Mouse (Mus musculus) gastrocnemius, postnatal 10 days (tissue): ENCODE measurements around the gene Ccdc102a. TPM values are rescaled to one million over a fixed set of nuclear protein-coding genes. Genes with fewer than 3 reads are reported as not detected.
"Not testable (repeated sequence)": the region's sequence is repeated elsewhere in the genome, so short reads cannot be mapped to it uniquely, and the experiment has no call there.

Source experiments
- DNase-seq: peaks from one replicate; pipeline ENCODE4 v3.0.0; 2021; ENCODE audit warnings: mixed read lengths
- total RNA-seq, 2 experiments: library from RNA; stranded (reverse); gene quantifications; 2 replicates each; pipeline ENCODE4 v1.2.3; 2021

The Ccdc102a gene
- total RNA-seq, 2 experiments from 2014 or later, result 10.3 to 15.1 TPM

DNA sequence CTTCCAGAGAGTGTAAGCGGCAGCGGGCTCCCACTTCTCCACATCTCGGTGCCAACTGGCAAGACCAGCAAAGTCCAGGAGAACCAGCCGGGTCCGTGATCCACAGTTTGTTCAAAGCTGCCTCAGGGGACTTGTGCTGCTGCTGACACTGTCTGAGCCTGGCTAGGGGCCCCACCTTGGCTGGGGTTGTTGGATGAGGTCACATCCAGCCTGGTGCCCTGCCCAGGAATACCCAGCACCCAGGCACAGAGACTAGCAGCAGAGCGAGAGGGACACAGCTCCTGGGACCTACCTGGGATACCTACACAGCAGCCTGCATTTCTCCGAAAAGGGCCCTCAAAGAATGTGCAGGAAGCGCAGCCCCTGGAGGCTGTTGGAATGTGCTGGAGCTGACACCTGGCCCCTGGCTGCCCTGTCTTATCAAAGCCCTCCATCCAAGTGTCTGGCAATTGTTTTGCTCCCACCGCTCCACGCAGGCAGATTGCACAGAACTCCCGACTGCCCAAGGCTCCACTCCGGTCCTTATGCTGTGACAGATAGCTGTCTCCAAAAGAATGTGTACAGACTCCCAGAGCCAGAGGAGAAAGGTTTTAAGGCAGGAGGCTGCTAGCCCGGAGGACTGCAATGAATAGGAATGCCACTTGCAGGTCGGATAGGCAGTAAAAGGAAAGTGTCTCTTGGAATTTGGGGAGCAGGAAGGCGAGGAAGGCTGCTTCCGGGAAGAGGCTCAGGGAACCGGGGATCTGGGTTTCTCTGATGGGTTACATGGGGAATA is 42.6 kb downstream of the Ccdc102a start:
- DNase-seq, result no peak

DNA sequence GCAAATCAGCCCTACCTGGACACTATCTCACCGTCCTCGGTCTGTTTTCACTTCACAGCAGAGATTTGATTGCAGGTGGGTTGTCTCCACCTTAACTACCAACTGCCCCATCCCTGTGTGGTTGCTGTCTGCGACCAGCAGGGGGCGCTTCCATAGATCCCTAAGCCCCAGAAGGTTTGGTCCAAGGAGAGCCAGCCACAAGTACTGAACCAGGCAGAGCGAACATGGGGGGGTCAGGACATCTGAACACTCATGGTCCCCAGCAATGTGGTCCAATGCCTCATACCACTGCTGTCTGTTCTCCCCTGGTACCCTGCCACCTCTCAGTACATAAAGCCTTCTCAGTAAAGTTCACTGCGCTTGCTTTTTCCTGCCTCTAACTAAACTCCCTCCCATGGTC is 43.5 kb downstream of the Ccdc102a start:
- DNase-seq, result peak; percentile 76

DNA sequence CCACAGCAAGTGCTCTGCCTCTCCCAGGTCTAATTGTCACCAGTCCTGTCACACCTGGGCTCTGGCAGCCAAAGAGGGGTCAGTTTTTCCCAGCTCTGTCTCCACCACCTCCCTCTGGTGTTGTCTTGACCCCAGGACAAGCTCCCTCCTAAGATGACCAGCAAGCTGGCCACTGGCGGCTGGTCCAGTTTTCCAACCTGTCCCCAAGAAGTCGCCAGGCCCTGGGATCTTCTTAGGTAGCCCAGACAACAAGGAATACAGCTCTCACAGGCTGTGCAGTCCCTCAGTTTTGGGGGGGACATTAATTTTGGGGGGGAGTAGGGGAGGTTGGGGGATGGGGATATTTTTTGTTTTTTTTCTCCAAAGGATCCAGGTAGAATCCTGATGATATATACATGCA is 45.3 kb downstream of the Ccdc102a start:
- DNase-seq, result no peak

DNA sequence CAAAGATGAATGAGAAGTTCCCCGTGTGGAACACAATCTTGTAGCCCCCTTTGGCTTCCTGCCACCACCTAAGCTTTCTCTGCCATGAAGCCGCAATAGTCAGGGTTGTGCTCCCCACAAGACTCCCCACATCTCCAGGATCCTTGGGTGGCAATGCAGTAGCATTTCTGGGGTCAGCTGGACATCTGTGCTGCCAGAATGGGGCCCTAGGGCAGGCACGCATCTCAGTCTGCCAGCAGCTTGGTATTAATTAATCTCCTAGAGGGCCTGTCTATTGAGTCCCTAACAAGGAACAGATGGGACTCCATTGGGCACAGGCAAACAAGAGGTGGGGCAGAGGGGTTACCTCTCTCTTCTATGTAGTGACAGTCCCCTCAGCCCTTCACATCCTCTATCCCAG is 45.7 kb downstream of the Ccdc102a start:
- DNase-seq, result no peak

DNA sequence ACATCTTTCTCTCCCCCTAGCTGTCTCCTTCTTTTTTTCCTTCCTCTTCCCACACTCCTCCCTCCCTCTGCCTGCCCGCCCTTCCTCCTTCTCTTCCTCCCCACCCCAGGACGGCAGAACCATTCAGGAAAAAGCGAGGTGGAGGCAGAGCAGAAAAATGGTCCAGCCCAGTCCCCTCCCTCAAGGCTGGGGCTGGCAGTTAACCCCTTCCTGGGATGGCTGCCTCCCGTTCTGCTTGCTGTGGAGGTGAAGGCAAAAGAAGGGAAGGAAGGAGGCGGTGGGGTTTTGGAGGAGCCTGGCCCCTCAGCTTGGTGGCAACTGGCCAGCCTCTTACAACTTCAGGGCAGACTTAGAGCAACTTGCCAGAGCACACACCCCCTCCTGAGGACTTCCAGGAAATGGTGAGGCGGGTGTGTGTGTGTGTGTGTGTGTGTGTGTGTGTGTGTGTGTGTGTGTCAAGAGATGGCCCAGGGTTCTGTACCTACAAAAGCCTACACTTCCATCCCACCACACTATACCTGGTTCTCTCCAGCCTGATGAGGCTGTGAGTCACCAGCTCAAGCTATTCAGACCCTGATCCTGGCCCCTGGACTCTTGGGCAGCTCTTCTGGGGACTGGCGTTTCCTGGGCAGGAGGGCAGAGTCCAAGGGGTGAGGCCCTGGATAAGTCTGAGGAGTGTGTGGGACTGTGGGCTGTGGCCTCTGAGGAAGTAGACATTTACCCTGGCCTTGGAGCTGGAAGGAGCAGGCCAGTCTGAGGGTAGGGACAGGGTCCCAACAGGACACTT is 46.6 kb downstream of the Ccdc102a start:
- peak; percentile 48 for DNase-seq

DNA sequence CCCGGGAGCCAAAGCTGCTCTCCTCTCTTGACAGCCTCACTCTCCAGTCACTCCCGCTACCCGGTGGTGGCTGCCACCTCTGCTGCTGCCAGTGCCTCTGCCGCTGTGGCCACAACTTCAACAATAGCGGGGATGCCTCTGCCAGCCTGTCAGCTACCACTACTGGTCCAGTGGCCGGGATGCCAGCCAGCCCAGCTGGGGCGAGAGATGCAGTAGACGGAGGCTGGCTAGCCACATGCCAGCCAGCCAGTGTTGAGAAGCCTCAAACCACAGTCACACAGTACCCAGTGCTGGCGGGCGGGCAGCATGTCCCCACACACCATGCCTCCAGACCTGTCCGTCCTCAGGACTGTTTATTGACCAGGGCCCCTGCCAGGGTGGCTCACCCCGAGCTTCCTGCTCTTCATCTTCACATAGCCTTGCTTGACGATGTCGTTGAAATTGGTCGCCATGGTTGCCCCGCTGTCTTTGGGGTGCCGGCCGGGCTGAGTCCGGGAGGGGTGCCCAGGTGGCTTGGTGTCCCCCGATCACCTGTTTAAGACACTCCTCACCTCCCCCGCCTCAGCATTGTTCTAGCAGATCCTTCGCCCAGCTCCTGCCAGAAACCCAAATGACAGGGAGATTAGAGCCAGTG is 47.3 kb downstream of the Ccdc102a start:
- peak; percentile 58 for DNase-seq

DNA sequence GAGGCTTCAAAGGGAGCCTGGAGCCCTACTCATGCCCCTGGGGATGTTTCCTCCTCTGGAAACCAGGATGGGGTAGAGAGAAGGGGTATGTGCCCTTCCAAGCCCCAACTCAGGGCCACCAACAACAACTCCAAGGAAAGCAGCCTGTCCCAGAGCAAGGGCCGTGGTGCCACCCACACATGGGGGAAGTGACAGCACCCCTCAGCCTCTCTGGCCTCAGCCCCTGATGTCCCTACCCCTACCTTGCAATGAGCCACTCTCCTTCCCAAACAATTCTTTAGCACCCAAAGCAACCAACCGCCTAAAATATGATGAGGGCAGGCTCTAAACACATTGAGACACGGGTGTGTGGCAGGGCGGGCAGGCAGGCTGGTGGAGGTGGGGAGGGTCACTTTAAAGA is 47.9 kb downstream of the Ccdc102a start:
- DNase-seq, result no peak

DNA sequence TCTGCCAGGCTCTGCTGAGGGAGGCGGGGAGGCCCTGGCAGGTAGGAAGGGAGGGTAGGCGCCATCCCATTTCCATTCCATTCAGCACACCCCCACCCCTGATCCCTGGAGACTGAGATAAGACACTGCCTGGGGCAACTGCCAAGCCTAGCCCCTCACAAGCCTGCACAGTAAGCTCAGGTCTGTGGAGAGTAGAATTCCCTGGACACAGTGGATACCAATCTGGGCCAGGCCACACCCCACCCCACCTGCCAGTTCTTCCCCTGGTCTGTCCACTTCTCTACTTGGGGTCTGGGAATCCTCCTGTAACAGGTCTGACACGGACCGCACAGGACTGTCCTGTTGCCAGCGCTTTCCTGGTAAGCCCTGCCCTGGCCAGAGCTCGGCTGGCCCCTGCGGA is 48.8 kb downstream of the Ccdc102a start:
- DNase-seq, result no peak

DNA sequence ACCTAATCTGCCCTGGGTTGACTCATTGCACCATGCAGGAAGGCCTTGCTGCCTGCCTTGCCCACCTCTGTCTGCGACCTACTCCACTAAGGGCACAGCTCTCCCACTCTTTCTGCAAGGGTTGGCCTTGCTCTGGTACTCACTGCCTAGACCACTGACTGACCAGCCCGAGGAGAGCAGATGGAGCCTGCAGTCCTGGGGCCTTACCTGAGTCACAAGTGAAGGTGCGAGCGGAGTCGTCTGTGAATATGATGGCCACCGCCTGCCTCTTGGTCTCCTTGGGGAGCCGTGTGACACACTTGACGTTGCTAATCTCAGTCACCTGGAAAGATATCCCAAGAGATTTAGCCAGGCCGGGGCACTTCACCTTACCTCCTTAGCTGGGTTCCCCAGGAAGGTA is 51.0 kb downstream of the Ccdc102a start:
- DNase-seq, result no peak

DNA sequence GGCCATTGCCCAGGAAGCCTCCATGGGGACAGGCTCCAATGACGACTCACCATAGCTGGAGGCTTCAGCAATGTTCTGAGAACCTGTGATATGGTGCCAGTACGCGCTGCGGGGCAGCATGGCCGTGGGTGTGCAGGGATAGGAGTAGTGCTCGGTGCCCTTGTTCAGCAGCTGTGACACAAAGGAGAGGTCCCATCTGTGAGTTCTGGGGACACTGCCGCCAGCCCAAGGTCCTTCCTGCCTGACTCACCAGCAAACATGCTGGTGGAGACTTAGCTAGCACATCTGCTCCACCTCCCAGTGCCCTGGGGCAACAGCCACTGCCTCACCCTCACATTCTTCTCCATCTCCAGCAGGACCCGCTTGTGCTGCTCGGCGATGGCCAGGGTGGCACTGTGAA is 52.6 kb downstream of the Ccdc102a start:
- DNase-seq, result no peak

DNA sequence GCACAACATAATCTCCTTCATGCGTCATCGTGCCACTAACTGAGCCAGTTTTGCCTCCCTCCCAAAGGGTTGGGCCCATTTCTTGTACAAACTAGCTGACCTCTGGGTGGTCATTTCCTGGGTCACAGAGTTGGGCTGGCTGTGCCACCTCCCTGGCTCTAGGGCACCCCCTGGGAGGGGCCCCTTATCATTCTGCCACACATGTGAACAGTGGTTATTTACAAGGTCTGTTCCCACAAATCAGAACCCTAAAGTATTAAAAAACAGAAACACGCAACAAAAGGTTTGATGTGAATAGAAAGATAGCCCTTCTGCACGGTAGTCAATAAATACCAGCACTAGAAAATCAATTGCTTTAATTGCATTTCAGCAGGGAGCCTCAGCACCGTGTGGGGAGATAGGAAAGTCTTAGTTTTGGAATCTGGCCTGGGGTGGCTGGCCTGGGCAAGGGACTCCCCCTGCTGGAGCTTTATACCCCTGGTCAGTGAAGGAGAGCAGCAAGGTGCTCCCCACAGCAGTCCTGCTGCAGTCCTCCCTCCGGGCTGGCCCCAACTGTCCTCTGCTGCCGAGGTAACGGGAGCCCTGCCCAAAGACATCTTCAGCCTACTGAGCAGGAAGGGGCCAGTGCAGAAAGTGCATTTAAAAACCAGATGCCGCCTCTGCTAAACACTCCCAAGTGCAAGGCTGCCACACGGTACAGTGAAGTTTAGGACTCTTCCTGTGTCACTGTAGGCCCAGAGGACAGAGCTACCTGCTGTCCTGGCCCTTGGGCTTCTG is 53.8 kb downstream of the Ccdc102a start:
- DNase-seq, result no peak

DNA sequence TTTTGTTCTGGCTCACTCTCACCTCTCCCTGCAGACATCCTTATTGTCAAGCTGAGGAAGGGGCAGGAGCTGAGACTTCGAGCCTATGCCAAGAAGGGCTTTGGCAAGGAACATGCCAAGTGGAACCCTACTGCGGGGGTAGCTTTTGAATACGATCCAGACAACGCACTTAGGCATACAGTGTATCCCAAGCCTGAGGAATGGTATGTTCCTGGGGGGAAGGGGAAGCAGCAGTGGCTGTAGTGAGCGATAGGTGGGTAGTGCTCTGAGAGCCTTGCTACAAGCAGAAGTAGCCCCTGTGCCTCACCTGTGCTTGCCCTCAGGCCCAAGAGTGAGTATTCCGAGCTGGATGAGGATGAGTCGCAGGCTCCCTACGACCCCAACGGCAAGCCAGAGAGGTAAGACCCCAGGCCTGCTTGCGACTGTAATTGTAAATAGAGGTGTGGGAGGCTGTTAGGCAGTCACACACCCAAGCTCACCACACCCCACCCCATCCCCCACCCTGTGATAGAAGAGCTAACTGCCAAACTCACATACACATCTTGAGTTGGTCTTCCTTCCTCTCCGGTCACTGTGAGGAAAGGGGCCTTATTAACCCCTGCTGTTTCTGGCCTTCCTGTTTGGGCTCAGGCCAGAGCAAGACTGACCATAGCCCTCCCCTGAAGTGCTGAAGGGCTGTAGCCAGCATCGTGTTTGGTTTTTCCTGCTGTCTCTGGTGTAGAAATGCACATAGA is 55.2 kb downstream of the Ccdc102a start:
- no peak for DNase-seq

DNA sequence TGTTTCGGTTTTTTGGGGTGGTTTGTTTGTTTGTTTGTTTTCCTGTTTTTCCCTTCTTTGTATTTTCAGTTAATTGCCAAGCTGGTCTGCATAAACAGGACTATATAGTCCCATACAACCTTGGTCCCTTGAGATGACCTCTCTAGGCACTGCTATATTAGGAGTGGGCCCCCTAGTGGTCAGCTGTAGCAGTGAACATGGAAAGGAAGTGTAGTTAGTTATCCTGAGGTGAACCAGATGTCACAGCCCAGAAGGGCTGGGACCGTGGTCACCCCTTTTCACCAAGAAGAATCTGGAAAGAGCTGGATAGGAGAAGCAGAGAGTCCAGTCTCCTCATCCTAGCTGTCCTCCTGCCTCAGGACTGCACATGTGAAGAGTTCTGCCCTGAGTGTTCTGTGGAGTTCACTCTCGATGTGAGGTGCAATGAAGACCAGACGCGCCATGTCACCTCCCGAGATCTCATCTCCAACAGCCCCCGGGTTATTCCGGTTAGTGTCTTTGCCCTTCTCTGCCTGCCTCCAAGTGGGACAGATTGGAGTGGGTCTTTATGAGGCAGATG is 56.5 kb downstream of the Ccdc102a start:
- DNase-seq, result peak; percentile 74

DNA sequence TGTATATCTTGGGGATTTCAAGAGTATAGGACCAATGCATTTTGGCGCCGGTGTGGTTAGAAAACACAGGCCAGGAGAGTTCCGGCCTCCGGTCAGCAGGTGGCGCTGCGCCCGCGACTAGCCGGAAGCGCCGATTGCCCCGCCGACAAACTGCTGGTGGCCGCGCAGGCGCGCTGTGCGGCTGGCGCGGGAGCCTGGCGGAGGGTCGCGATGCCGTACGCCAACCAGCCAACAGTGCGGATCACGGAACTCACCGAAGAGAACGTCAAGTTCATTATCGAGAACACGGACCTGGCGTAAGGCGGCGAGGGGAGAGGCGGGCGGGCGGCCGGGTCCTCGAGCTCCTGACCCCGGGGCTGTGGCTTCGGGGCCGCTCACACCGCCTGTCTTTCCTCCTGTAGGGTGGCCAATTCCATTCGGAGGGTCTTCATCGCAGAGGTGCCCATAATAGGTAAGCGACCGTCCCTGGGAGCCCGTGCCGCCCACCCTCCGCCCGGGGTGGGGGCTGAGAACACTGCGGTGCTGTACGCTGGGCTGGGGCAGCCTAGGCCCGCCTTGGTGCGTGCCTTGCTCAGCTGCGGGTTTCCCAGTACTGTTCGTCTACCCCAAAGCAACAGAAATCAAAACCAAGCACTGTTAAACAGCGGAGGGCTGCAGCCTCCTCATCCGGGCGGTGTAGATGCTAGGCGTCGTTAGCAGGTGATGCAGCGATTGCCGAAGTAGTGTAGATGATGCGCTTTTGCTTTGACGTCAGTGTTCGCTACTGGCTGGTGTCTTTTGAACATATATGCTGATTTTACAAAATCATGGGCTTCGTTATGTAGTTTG is 60.3 kb downstream of the Ccdc102a start, which contains the start of gene Polr2c:
TSS of gene Polr2c (plus strand) at position 105 of the 828 bp plus-strand sequence.
- DNase-seq, result peak; percentile 95

DNA sequence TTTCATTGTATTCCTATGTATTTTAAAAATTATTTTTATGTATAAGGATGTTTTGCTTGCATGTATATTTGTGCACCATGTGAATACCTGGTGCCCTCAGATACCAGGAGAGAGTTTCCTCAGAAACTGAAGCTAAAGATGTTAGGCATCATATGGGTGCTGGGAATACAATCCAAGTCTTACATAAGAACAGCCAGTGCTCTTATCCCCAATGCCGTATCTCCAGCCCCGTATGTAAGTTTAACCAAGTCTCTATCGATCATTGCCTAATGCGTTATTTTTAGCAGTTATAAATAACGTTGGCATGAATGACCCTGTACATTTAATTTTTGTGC is 60.9 kb downstream of the Ccdc102a start:
- no peak for DNase-seq

DNA sequence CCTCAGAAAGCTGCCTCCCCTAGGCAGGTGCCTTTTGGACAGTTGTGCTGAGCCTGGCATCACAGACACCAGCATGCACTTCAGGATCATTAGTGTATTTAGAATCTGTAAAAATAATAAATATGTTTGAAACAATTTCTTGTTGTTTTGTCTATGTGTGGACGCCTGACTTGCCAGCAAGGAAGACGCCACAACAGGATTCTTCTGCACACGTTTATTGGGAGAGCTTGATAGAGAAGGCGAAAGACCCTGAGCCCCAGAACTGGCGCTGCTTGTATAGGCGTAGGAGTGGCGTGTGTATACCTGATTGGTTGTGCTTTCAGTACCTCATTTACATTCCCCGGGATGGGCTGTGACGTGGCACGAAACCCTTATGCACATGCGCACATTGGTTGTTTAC is 63.1 kb downstream of the Ccdc102a start:
- DNase-seq, result not testable (repeated sequence)
